Mouse (Mus musculus): ENCODE measurements around the gene Ankrd55. TPM values are rescaled to one million over a fixed set of nuclear protein-coding genes. Genes with fewer than 3 reads are reported as not detected.

The Ankrd55 gene
- total and polyA plus RNA-seq, 3 experiments = 1.1 to 2.2 (median 1.1) TPM

- Histone ChIP-seq H3K9me3 (replicated peaks; ENCODE audit: low read length) (no peaks in the 10 kb centered on the region), H3K9ac (ENCODE audit: insufficient read depth, low read depth) (no peak overlapping the region), H3K27ac (ENCODE audit: insufficient read depth, low read depth) (no peak overlapping the region), H3K4me1 (ENCODE audit: control insufficient read depth in 1 of 2, insufficient read depth in 2 of 2) (peaks cover 32 to 74% of the 10 kb centered on the region in 2 experiments), H3K27me3 (replicated peaks) (no peaks in the 10 kb centered on the region), H3K36me3 (replicated peaks in 1 of 2; ENCODE audit: control insufficient read depth in 1 of 2, insufficient read depth in 1 of 2, low read length in 1 of 2) (no peaks in the 10 kb centered on the region), H3K4me2 (ENCODE audit: insufficient read depth, low read depth, poor library complexity, severe bottlenecking) (no peak overlapping the region), H3K4me3 (replicated peaks in 1 of 3; ENCODE audit: low read depth in 2 of 3, low read length in 2 of 3, poor library complexity in 1 of 3) (no peak overlapping the region), H3K79me2 (replicated peaks; ENCODE audit: control insufficient read depth, extremely low read depth, insufficient read depth, poor library complexity, severe bottlenecking) (no peaks in the 10 kb centered on the region)
- TF ChIP-seq CHD2 (IDR thresholded peaks at IDR 0.05; ENCODE audit: low read length) (no peak), ZC3H11A (IDR thresholded peaks at IDR 0.05; ENCODE audit: low read depth, low read length) (no peak), USF1 (IDR thresholded peaks at IDR 0.05; ENCODE audit: low read depth, low read length) (no peak), TBP (conservative IDR thresholded peaks at IDR 0.05; ENCODE audit: low read depth, low read length) (no peak), USF2 (conservative IDR thresholded peaks at IDR 0.05; ENCODE audit: low read depth, low read length) (no peak), SMC3 (IDR thresholded peaks at IDR 0.05; ENCODE audit: low read depth, low read length) (no peak), POLR2A (IDR thresholded peaks at IDR 0.05; ENCODE audit: low read depth, low read length) (no peak), TCF12 (IDR thresholded peaks at IDR 0.05; ENCODE audit: low read depth, low read length) (no peak), ZMIZ1 (IDR thresholded peaks at IDR 0.05; ENCODE audit: low read depth, low read length) (no peak), SIN3A (IDR thresholded peaks at IDR 0.05; ENCODE audit: low read length) (no peak), MEF2A (IDR thresholded peaks at IDR 0.05; ENCODE audit: borderline replicate concordance, low read depth, low read length) (no peak), RCOR1 (conservative IDR thresholded peaks at IDR 0.05; ENCODE audit: low read depth, low read length) (no peak), JUN (IDR thresholded peaks at IDR 0.05; ENCODE audit: insufficient read depth, low read depth, low read length) (no peak), MXI1 (IDR thresholded peaks at IDR 0.05; ENCODE audit: low read depth, low read length) (no peak), BHLHE40 (IDR thresholded peaks at IDR 0.05; ENCODE audit: low read depth, low read length) (no peak), KAT2A (IDR thresholded peaks at IDR 0.05; ENCODE audit: insufficient replicate concordance, low read length) (no peak), ZNF384 (IDR thresholded peaks at IDR 0.05; ENCODE audit: low read depth, low read length) (no peak), MAZ (IDR thresholded peaks at IDR 0.05; ENCODE audit: low read depth, low read length) (no peak), JUND (conservative IDR thresholded peaks at IDR 0.05; ENCODE audit: low read depth, low read length) (no peak)
- DNase-seq (ENCODE audit: extremely low read depth) = no peak
- dilution Hi-C loops (cut with MboI; ENCODE audit: extremely low pct_ligation_motif_present, extremely low pct_unique_long_range_greater_than_20kb, low sequenced_read_pairs) = no loop called here
- in situ Hi-C loops (cut with MboI; ENCODE audit: low pct_ligation_motif_present, low pct_unique_long_range_greater_than_20kb, low sequenced_read_pairs) = no loop called here
These were observed 106.0 kb downstream of the Ankrd55 start for GRCm38 (mm10) chr13:112394271-112394670.

GRCm38 (mm10) chr13:112404723-112405122 lies 116.5 kb downstream of the Ankrd55 start:
- Histone ChIP-seq H3K4me3 (replicated peaks in 1 of 3; ENCODE audit: low read depth in 2 of 3, low read length in 2 of 3, poor library complexity in 1 of 3) (no peak overlapping the region), H3K79me2 (replicated peaks; ENCODE audit: control insufficient read depth, extremely low read depth, insufficient read depth, poor library complexity, severe bottlenecking) (no peaks in the 10 kb centered on the region), H3K4me1 (ENCODE audit: control insufficient read depth in 1 of 2, insufficient read depth in 2 of 2) (peaks cover 2 to 11% of the 10 kb centered on the region in 2 experiments; a peak in 3 of 4 replicates), H3K9me3 (replicated peaks; ENCODE audit: low read length) (no peaks in the 10 kb centered on the region), H3K4me2 (ENCODE audit: insufficient read depth, low read depth, poor library complexity, severe bottlenecking) (no peak overlapping the region), H3K27me3 (replicated peaks) (no peaks in the 10 kb centered on the region), H3K27ac (ENCODE audit: insufficient read depth, low read depth) (no peak overlapping the region), H3K36me3 (replicated peaks in 1 of 2; ENCODE audit: control insufficient read depth in 1 of 2, insufficient read depth in 1 of 2, low read length in 1 of 2) (no peaks in the 10 kb centered on the region), H3K9ac (ENCODE audit: insufficient read depth, low read depth) (no peak overlapping the region)
- in situ Hi-C loops (cut with MboI; ENCODE audit: low pct_ligation_motif_present, low pct_unique_long_range_greater_than_20kb, low sequenced_read_pairs) (no loop called here), dilution Hi-C loops (cut with MboI; ENCODE audit: extremely low pct_ligation_motif_present, extremely low pct_unique_long_range_greater_than_20kb, low sequenced_read_pairs) (no loop called here)
- no peak for TF ChIP-seq POLR2A (IDR thresholded peaks at IDR 0.05; ENCODE audit: low read depth, low read length)
- no peak for TF ChIP-seq NRF1 (IDR thresholded peaks at IDR 0.05; ENCODE audit: low read depth, low read length)
- no peak for TF ChIP-seq MAX (IDR thresholded peaks at IDR 0.05; ENCODE audit: low read length)
- TF ChIP-seq TCF12 (IDR thresholded peaks at IDR 0.05; ENCODE audit: low read depth, low read length) = no peak
- no peak for TF ChIP-seq HCFC1 (IDR thresholded peaks at IDR 0.05; ENCODE audit: low read depth, low read length)
- no peak for TF ChIP-seq MAFK (IDR thresholded peaks at IDR 0.05; ENCODE audit: insufficient replicate concordance, low read length)
- no peak for TF ChIP-seq ZC3H11A (IDR thresholded peaks at IDR 0.05; ENCODE audit: low read depth, low read length)
- TF ChIP-seq TBP (conservative IDR thresholded peaks at IDR 0.05; ENCODE audit: low read depth, low read length) = no peak
- TF ChIP-seq USF2 (conservative IDR thresholded peaks at IDR 0.05; ENCODE audit: low read depth, low read length) = no peak
- no peak for TF ChIP-seq MXI1 (IDR thresholded peaks at IDR 0.05; ENCODE audit: low read depth, low read length)
- TF ChIP-seq IRF4 (IDR thresholded peaks at IDR 0.05; ENCODE audit: low read depth, low read length) = no peak
- no peak for TF ChIP-seq ZMIZ1 (IDR thresholded peaks at IDR 0.05; ENCODE audit: low read depth, low read length)
- TF ChIP-seq E2F4 (IDR thresholded peaks at IDR 0.05; ENCODE audit: insufficient replicate concordance, low read depth, low read length) = no peak
- no peak for DNase-seq (ENCODE audit: extremely low read depth)
